Mouse (Mus musculus): ENCODE measurements at regions not wholly inside any gene's neighbourhood (a gene's known extent, or its start where the extent isn't known, plus 50 kb on each side); places are given as distances from the start of the nearest gene placed in this dataset.
A peak's percentile ranks its signal among the peaks of the same experiment; 100 is the strongest.

DNA sequence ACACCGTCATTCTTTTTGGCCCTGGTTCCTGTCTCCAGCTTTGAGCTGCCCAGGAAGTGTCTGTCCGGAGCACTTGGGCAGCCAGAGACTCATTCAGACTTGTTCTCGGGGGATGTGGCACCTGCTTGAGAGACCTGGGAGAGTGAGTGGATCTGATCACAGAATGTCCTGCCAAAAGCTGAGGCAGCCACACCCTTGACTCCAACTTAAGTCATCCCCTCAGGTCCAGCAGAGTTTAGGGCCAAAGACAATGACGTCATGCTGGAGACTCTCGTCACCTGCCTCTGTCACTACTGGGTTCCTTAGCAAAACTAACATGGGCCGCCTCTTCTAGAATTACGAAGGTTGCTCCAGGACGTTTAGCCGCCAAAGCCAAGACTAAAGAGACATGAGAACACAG is 231.5 kb downstream of the Maf start:
- DNase-seq (ENCODE audit: low spot score, missing footprints) (no peak), ATAC-seq (ENCODE audit: low FRiP score) (no peak)
- H3K4me2 ChIP-seq = no peak overlapping the region
- no peak overlapping the region for H3K4me3 ChIP-seq (ENCODE audit: low read depth, low read length)
- WGBS = 91% methylated on average over 9 of the region's 9 CpGs
- H3K9ac ChIP-seq (ENCODE audit: low read length) = no peak overlapping the region
- no peaks in the 10 kb centered on the region for H3K36me3 ChIP-seq (ENCODE audit: control insufficient read depth, insufficient read depth, low read length)
- no peaks in the 10 kb centered on the region for H3K9me3 ChIP-seq (ENCODE audit: control insufficient read depth, low read length)
- no peaks in the 10 kb centered on the region for H3K4me1 ChIP-seq (ENCODE audit: control insufficient read depth, insufficient read depth, low read length)
- H3K27me3 ChIP-seq (ENCODE audit: control insufficient read depth, insufficient read depth, low read length) = no peaks in the 10 kb centered on the region
- no peak overlapping the region for H3K27ac ChIP-seq (ENCODE audit: low read depth, low read length)

DNA sequence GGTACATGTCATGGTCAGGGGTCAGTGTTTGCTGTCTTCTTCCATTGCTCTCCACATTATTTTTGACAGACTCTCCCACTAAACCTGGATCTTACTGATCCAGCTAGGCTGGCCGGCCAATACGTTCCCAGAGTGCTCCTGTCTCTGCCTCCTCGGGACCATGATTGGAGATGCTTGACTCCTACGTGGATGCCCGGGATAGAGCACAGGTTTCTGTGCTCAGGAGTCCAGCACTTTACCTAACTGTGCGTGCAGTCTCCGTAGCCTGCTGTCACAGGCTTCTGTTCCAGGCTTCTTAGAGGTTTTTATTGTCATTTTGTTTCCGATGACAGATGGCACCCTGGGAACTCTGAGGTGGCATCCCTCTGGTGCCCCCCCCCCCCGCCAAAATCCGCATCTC is 232.4 kb downstream of the Maf start:
- no peak for ATAC-seq (ENCODE audit: low FRiP score)
- H3K36me3 ChIP-seq (ENCODE audit: control insufficient read depth, insufficient read depth, low read length) = no peaks in the 10 kb centered on the region

DNA sequence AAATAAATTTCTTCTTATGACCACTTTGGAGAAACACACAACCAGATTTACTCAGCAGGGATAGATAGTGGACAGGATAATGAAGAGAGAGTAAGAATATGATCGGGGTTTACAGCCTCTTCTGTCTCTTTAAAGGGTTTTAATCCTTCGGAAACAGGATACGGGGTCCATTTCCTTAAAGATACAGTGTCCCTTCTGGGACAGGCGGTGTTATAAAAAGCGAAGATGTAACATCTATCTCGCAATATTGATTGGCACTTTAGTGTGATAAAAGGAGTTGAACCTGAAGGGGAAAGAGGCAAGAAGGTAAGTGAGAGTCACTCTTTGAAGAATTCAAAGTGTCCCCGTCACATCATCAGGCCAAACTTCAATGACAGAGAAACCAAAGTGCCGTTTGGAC is 233.6 kb downstream of the Maf start:
- ATAC-seq (ENCODE audit: low FRiP score) (no peak), DNase-seq (ENCODE audit: low spot score, missing footprints) (peak; percentile 72)
- H3K27ac ChIP-seq (ENCODE audit: low read depth, low read length) = no peak overlapping the region
- H3K36me3 ChIP-seq (ENCODE audit: control insufficient read depth, insufficient read depth, low read length) = no peaks in the 10 kb centered on the region
- no peak overlapping the region for H3K4me2 ChIP-seq
- H3K27me3 ChIP-seq (ENCODE audit: control insufficient read depth, insufficient read depth, low read length) = no peaks in the 10 kb centered on the region
- H3K4me1 ChIP-seq (ENCODE audit: control insufficient read depth, insufficient read depth, low read length) = no peaks in the 10 kb centered on the region
- no peak overlapping the region for H3K9ac ChIP-seq (ENCODE audit: low read length)
- H3K9me3 ChIP-seq (ENCODE audit: control insufficient read depth, low read length) = no peaks in the 10 kb centered on the region
- 72% methylated on average over 8 of the region's 8 CpGs for WGBS
- no peak overlapping the region for H3K4me3 ChIP-seq (ENCODE audit: low read depth, low read length)

More for the DNA sequence above, 232.4 kb downstream of the Maf start:
- no peak overlapping the region for H3K4me3 ChIP-seq (ENCODE audit: low read depth, low read length)
- H3K27me3 ChIP-seq (ENCODE audit: control insufficient read depth, insufficient read depth, low read length) = no peaks in the 10 kb centered on the region
- peak; percentile 41 for DNase-seq (ENCODE audit: low spot score, missing footprints)
- H3K27ac ChIP-seq (ENCODE audit: low read depth, low read length) = no peak overlapping the region
- no peaks in the 10 kb centered on the region for H3K9me3 ChIP-seq (ENCODE audit: control insufficient read depth, low read length)
- H3K4me2 ChIP-seq = no peak overlapping the region
- 91% methylated on average over 10 of the region's 10 CpGs for WGBS
- H3K9ac ChIP-seq (ENCODE audit: low read length) = no peak overlapping the region
- no peaks in the 10 kb centered on the region for H3K4me1 ChIP-seq (ENCODE audit: control insufficient read depth, insufficient read depth, low read length)

DNA sequence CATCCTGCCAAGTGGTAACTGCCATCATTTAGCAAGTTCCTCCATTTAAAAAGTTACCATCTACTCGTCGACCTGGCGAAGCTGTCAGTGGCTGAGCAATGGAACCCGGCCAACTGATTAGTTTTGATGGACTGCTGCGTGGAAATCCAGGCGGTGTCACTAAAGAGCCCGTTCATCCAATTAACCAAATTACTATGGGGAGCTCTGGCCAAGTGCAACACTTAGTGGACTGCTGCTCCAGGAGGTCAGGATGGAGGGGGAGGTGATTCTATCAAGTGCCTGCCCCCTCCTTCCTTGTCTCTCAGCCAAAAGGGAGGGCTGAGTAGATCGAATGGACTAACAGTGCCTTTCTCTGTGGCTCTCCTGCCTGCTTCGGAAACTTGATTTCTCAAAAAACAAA is 241.0 kb downstream of the Maf start:
- ATAC-seq (ENCODE audit: low FRiP score) (no peak), DNase-seq (ENCODE audit: low spot score, missing footprints) (no peak)
- H3K9ac ChIP-seq (ENCODE audit: low read length) = no peak overlapping the region
- no peak overlapping the region for H3K4me2 ChIP-seq
- H3K27me3 ChIP-seq (ENCODE audit: control insufficient read depth, insufficient read depth, low read length) = no peaks in the 10 kb centered on the region
- no peak overlapping the region for H3K4me3 ChIP-seq (ENCODE audit: low read depth, low read length)
- H3K9me3 ChIP-seq (ENCODE audit: control insufficient read depth, low read length) = no peaks in the 10 kb centered on the region
- 54% methylated on average over 9 of the region's 9 CpGs for WGBS
- H3K27ac ChIP-seq (ENCODE audit: low read depth, low read length) = no peak overlapping the region
- no peaks in the 10 kb centered on the region for H3K36me3 ChIP-seq (ENCODE audit: control insufficient read depth, insufficient read depth, low read length)
- H3K4me1 ChIP-seq (ENCODE audit: control insufficient read depth, insufficient read depth, low read length) = no peaks in the 10 kb centered on the region

DNA sequence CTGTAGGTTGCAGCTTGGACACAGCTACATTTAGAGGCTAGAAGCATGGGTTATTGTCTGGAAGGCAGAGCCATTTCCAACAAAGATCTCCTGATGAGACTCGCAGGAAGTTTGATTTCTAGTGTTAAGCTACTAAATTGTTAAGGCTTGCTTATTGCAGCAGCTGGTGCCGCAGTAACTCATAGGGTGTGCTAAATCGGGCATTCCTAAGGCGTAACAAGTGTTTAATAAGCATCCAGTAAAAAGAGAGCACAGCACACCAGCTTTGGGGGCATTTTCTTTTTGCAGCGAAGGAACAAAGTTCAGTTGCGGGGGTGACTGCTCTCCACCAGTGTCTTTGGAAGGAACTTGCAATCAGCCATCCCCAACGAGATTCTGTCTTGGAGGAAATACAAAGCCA is 241.5 kb downstream of the Maf start:
- H3K27me3 ChIP-seq (ENCODE audit: control insufficient read depth, insufficient read depth, low read length) = no peaks in the 10 kb centered on the region
- ATAC-seq (ENCODE audit: low FRiP score) (no peak), DNase-seq (ENCODE audit: low spot score, missing footprints) (no peak)
- no peak overlapping the region for H3K27ac ChIP-seq (ENCODE audit: low read depth, low read length)
- H3K4me1 ChIP-seq (ENCODE audit: control insufficient read depth, insufficient read depth, low read length) = no peaks in the 10 kb centered on the region
- no peaks in the 10 kb centered on the region for H3K36me3 ChIP-seq (ENCODE audit: control insufficient read depth, insufficient read depth, low read length)
- H3K9ac ChIP-seq (ENCODE audit: low read length) = no peak overlapping the region
- no peaks in the 10 kb centered on the region for H3K9me3 ChIP-seq (ENCODE audit: control insufficient read depth, low read length)
- 58% methylated on average over 7 of the region's 7 CpGs for WGBS
- no peak overlapping the region for H3K4me3 ChIP-seq (ENCODE audit: low read depth, low read length)
- no peak overlapping the region for H3K4me2 ChIP-seq

DNA sequence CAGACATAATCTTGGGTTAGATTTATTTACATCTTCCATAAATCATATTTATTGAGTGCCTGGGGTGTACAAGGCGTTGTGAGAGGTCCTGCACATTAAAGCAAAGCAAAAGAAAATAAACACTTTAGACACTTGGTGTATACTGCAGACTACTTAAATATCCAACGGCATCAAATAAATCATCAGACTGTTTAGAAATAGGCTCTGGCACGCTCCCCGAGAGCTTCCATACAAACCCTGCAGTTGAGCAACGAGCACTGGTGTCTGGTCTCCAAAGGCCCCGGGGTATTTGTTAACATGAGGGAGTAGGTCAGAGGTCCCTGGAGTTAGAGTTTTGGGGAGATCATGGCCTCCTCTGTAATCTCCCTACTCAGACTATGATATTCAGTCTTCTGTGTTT is 244.9 kb downstream of the Maf start:
- Histone ChIP-seq H3K36me3 (ENCODE audit: control insufficient read depth, insufficient read depth, low read length) (no peaks in the 10 kb centered on the region), H3K4me1 (ENCODE audit: control insufficient read depth, insufficient read depth, low read length) (no peaks in the 10 kb centered on the region), H3K4me2 (no peak overlapping the region), H3K27me3 (ENCODE audit: control insufficient read depth, insufficient read depth, low read length) (no peaks in the 10 kb centered on the region), H3K27ac (ENCODE audit: low read depth, low read length) (no peak overlapping the region), H3K4me3 (ENCODE audit: low read depth, low read length) (no peak overlapping the region), H3K9ac (ENCODE audit: low read length) (no peak overlapping the region), H3K9me3 (ENCODE audit: control insufficient read depth, low read length) (no peaks in the 10 kb centered on the region)
- 74% methylated on average over 6 of the region's 6 CpGs for WGBS
- ATAC-seq (ENCODE audit: low FRiP score) (no peak), DNase-seq (ENCODE audit: low spot score, missing footprints) (no peak)

DNA sequence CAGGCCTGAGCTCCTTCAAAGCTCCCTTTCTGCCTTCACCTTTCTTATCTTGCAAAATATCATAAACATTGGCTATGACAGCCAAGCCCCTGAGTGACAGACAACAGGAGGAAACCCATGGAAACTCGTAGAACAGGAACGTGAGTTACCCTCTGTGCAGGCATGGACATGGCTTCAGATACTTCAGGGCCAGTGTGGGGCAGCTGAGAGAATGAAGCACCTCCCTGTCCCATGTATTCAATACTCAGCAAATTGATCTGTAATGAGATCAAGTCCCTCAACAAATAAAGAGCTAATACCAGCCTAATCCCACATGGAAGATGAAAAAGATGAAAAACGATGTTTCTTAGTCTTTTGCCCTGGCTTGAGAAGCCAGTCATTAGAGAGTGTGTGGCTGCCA is 249.5 kb downstream of the Maf start:
- WGBS = 65% methylated on average over 3 of the region's 3 CpGs
- Histone ChIP-seq H3K4me2 (no peak overlapping the region), H3K9ac (ENCODE audit: low read length) (no peak overlapping the region), H3K27ac (ENCODE audit: low read depth, low read length) (no peak overlapping the region), H3K4me3 (ENCODE audit: low read depth, low read length) (no peak overlapping the region), H3K4me1 (ENCODE audit: control insufficient read depth, insufficient read depth, low read length) (no peaks in the 10 kb centered on the region), H3K27me3 (ENCODE audit: control insufficient read depth, insufficient read depth, low read length) (no peaks in the 10 kb centered on the region), H3K9me3 (ENCODE audit: control insufficient read depth, low read length) (no peaks in the 10 kb centered on the region), H3K36me3 (ENCODE audit: control insufficient read depth, insufficient read depth, low read length) (no peaks in the 10 kb centered on the region)
- no peak for DNase-seq (ENCODE audit: low spot score, missing footprints)
- ATAC-seq (ENCODE audit: low FRiP score) = no peak

DNA sequence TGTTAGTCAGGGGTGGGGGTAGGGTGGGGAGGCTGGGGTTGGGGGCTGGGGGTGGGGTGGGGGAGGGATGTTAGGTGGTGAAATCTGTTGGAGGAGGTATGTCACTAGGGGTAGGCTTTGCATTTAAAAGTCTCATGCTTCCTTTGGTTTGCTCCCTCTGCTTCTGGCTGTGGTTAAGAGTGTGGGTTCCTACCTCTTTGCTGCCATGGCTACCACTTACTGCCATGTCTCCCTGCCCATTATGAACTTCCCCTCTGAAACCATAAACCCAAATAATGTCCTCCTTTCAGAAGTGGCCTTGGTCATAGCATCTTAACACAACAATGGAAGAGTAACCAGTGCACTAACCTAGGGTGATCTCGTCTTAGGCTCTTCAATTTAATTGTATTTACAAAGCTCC is 256.8 kb downstream of the Maf start:
- WGBS = 67% methylated on average over 1 of the region's 1 CpGs
- Histone ChIP-seq H3K4me2 (no peak overlapping the region), H3K4me3 (ENCODE audit: low read depth, low read length) (no peak overlapping the region), H3K36me3 (ENCODE audit: control insufficient read depth, insufficient read depth, low read length) (no peaks in the 10 kb centered on the region), H3K9me3 (ENCODE audit: control insufficient read depth, low read length) (no peaks in the 10 kb centered on the region), H3K27ac (ENCODE audit: low read depth, low read length) (no peak overlapping the region), H3K4me1 (ENCODE audit: control insufficient read depth, insufficient read depth, low read length) (no peaks in the 10 kb centered on the region), H3K27me3 (ENCODE audit: control insufficient read depth, insufficient read depth, low read length) (no peaks in the 10 kb centered on the region), H3K9ac (ENCODE audit: low read length) (no peak overlapping the region)
- no peak for DNase-seq (ENCODE audit: low spot score, missing footprints)
- no peak for ATAC-seq (ENCODE audit: low FRiP score)

DNA sequence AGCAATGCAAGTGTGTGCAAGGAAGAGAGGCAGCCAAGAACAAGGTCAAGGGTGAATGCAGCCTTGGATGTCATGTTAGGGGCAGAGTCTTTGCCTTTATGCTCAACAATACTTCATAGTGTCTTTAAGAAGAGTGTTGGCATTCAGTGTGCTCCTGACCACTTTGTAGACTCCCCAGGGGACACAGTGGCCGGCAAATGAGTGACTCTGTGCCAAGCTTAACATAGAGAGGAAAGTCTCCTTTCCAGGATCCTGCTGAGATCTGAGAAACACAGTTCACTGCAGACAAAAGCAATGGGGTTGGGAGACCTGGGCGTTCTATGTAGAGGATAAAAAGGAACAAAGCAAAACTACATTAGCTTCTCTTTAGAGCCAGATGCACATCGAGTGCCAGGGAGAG is 259.2 kb downstream of the Maf start:
- Histone ChIP-seq H3K9me3 (ENCODE audit: control insufficient read depth, low read length) (no peaks in the 10 kb centered on the region), H3K4me2 (no peak overlapping the region), H3K27me3 (ENCODE audit: control insufficient read depth, insufficient read depth, low read length) (no peaks in the 10 kb centered on the region), H3K27ac (ENCODE audit: low read depth, low read length) (no peak overlapping the region), H3K4me1 (ENCODE audit: control insufficient read depth, insufficient read depth, low read length) (no peaks in the 10 kb centered on the region), H3K9ac (ENCODE audit: low read length) (no peak overlapping the region), H3K36me3 (ENCODE audit: control insufficient read depth, insufficient read depth, low read length) (no peaks in the 10 kb centered on the region), H3K4me3 (ENCODE audit: low read depth, low read length) (no peak overlapping the region)
- ATAC-seq (ENCODE audit: low FRiP score) = no peak
- DNase-seq (ENCODE audit: low spot score, missing footprints) = no peak
- WGBS = 49% methylated on average over 3 of the region's 3 CpGs

DNA sequence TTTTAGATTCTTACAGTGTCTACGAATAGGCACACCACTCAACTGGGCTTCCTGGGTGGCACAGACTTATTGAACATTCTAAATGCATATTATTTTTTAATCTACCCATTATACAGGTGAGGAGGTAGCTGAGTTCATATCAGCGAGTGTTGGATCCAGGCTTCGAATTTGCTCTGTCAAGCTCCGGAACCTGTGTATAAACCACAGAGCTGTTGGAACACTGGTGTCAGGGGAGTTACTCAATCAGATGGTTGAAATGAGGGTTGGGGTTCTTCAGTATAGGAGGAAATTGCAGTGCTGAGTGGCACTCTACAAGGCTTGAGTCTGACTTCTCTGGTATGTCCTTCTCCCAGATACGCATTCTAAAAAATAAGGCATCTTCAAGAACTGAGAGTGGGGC is 263.1 kb downstream of the Maf start:
- Histone ChIP-seq H3K9ac (ENCODE audit: low read length) (no peak overlapping the region), H3K4me1 (ENCODE audit: control insufficient read depth, insufficient read depth, low read length) (no peaks in the 10 kb centered on the region), H3K36me3 (ENCODE audit: control insufficient read depth, insufficient read depth, low read length) (no peaks in the 10 kb centered on the region), H3K27me3 (ENCODE audit: control insufficient read depth, insufficient read depth, low read length) (no peaks in the 10 kb centered on the region), H3K9me3 (ENCODE audit: control insufficient read depth, low read length) (no peaks in the 10 kb centered on the region), H3K27ac (ENCODE audit: low read depth, low read length) (no peak overlapping the region), H3K4me3 (ENCODE audit: low read depth, low read length) (no peak overlapping the region), H3K4me2 (no peak overlapping the region)
- ATAC-seq (ENCODE audit: low FRiP score) (no peak), DNase-seq (ENCODE audit: low spot score, missing footprints) (no peak)
- 92% methylated on average over 5 of the region's 5 CpGs for WGBS
